Mouse (Mus musculus): Measurements from ENCODE around the gene Gm11238. TPM values are rescaled to one million over a fixed set of nuclear protein-coding genes. Genes with fewer than 3 reads are reported as not detected.
"Not testable (repeated sequence)": the region's sequence is repeated elsewhere in the genome, so short reads cannot be mapped to it uniquely, and the experiment has no call there.

Gene Gm11238
- not detected in 2 replicates for polyA plus RNA-seq (2016; fragmentation: Nextera tagmentation; extraction: Ambion mirVana)

GRCm38 (mm10) chr4:73607581-73607980 is at the start of gene Gm11238:
Gm11238 (plus strand) TSS chr4:73607881.
- H3K4me3 ChIP-seq (replicated peaks); H3K9me3 ChIP-seq; H3K4me1 ChIP-seq (replicated peaks); H3K27ac ChIP-seq; H3K36me3 ChIP-seq; H3K9ac ChIP-seq (replicated peaks); ATAC-seq (ENCODE audit: insufficient number of reproducible peaks, insufficient read depth, low FRiP score, low TSS enrichment, low read depth); H3K27me3 ChIP-seq; H3K4me2 ChIP-seq: not testable (repeated sequence)
- WGBS, result no CpG with 5 or more reads among the region's 3 CpGs

GRCm38 (mm10) chr4:73599248-73599647 is 8.4 kb upstream of the Gm11238 start:
- WGBS, result 4% methylated on average over 3 of the region's 3 CpGs
- H3K27me3 ChIP-seq, result no peaks in the 10 kb centered on the region
- no peak overlapping the region for H3K4me3 ChIP-seq (replicated peaks)
- no peak for ATAC-seq (ENCODE audit: insufficient number of reproducible peaks, insufficient read depth, low FRiP score, low TSS enrichment, low read depth)
- H3K4me1 ChIP-seq (replicated peaks), result no peaks in the 10 kb centered on the region
- no peak overlapping the region for H3K27ac ChIP-seq
- no peaks in the 10 kb centered on the region for H3K9me3 ChIP-seq
- no peaks in the 10 kb centered on the region for H3K36me3 ChIP-seq
- H3K4me2 ChIP-seq, result no peak overlapping the region
- no peak overlapping the region for H3K9ac ChIP-seq (replicated peaks)

- not testable (repeated sequence) for H3K27ac ChIP-seq; ATAC-seq (ENCODE audit: insufficient number of reproducible peaks, insufficient read depth, low FRiP score, low TSS enrichment, low read depth); H3K27me3 ChIP-seq; H3K9ac ChIP-seq (replicated peaks); H3K4me3 ChIP-seq (replicated peaks); H3K36me3 ChIP-seq; H3K4me1 ChIP-seq (replicated peaks); H3K9me3 ChIP-seq; H3K4me2 ChIP-seq
- no CpG with 5 or more reads among the region's 3 CpGs for WGBS
Measured at GRCm38 (mm10) chr4:73622684-73623083, 15.0 kb downstream of the Gm11238 start, which contains the start of gene Gm11237. Gm11237 (plus strand) TSS chr4:73622984.

- not testable (repeated sequence) for H3K4me1 ChIP-seq (replicated peaks); H3K4me3 ChIP-seq (replicated peaks); H3K4me2 ChIP-seq; H3K27ac ChIP-seq; H3K9ac ChIP-seq (replicated peaks); H3K9me3 ChIP-seq; H3K27me3 ChIP-seq; ATAC-seq (ENCODE audit: insufficient number of reproducible peaks, insufficient read depth, low FRiP score, low TSS enrichment, low read depth); H3K36me3 ChIP-seq
- no CpG with 5 or more reads among the region's 4 CpGs for WGBS
Measured at GRCm38 (mm10) chr4:73637821-73638220, 30.1 kb downstream of the Gm11238 start, which contains the start of gene Gm11236. Gm11236 (plus strand) TSS chr4:73638121.

- not testable (repeated sequence) for H3K4me2 ChIP-seq; H3K9me3 ChIP-seq; H3K36me3 ChIP-seq; H3K27me3 ChIP-seq; ATAC-seq (ENCODE audit: insufficient number of reproducible peaks, insufficient read depth, low FRiP score, low TSS enrichment, low read depth); H3K4me3 ChIP-seq (replicated peaks); H3K4me1 ChIP-seq (replicated peaks); H3K9ac ChIP-seq (replicated peaks); H3K27ac ChIP-seq
- 83% methylated on average over 4 of the region's 4 CpGs for WGBS
Measured at GRCm38 (mm10) chr4:73661864-73662263, 54.2 kb downstream of the Gm11238 start.

GRCm38 (mm10) chr4:73668054-73668453 is 60.4 kb downstream of the Gm11238 start, which contains the start of gene Gm11239:
Gm11239 (plus strand) TSS chr4:73668354.
- H3K36me3 ChIP-seq; H3K4me3 ChIP-seq (replicated peaks); H3K4me1 ChIP-seq (replicated peaks); ATAC-seq (ENCODE audit: insufficient number of reproducible peaks, insufficient read depth, low FRiP score, low TSS enrichment, low read depth); H3K4me2 ChIP-seq; H3K9ac ChIP-seq (replicated peaks); H3K9me3 ChIP-seq; H3K27me3 ChIP-seq; H3K27ac ChIP-seq: not testable (repeated sequence)
- WGBS, result no CpG with 5 or more reads among the region's 4 CpGs

- H3K4me3 ChIP-seq (replicated peaks); ATAC-seq (ENCODE audit: insufficient number of reproducible peaks, insufficient read depth, low FRiP score, low TSS enrichment, low read depth); H3K9ac ChIP-seq (replicated peaks); H3K4me2 ChIP-seq; H3K36me3 ChIP-seq; H3K27me3 ChIP-seq; H3K4me1 ChIP-seq (replicated peaks); H3K9me3 ChIP-seq; H3K27ac ChIP-seq: not testable (repeated sequence)
- WGBS, result 94% methylated on average over 2 of the region's 4 CpGs
Measured at GRCm38 (mm10) chr4:73683216-73683615, 75.5 kb downstream of the Gm11238 start, which contains the start of gene Gm428. Gm428 (plus strand) TSS chr4:73683516.

Other genes with a start within 250 kb of the Gm11238 start
- not detected in 2 replicates for gene Gm11487, start 202.8 kb upstream of the Gm11238 start, polyA plus RNA-seq (2016; fragmentation: Nextera tagmentation; extraction: Ambion mirVana)
- gene Gm11237, start 15.1 kb downstream of the Gm11238 start, polyA plus RNA-seq (2016; fragmentation: Nextera tagmentation; extraction: Ambion mirVana), result not detected in 2 replicates
- gene Gm11236, start 30.2 kb downstream of the Gm11238 start, polyA plus RNA-seq (2016; fragmentation: Nextera tagmentation; extraction: Ambion mirVana), result not detected in 2 replicates
- gene Gm11239, start 60.5 kb downstream of the Gm11238 start, polyA plus RNA-seq (2016; fragmentation: Nextera tagmentation; extraction: Ambion mirVana), result not detected in 2 replicates
- gene Gm428, start 75.6 kb downstream of the Gm11238 start, polyA plus RNA-seq (2016; fragmentation: Nextera tagmentation; extraction: Ambion mirVana), result not detected in 2 replicates
- 1.4 and 1.5 TPM in 2 replicates for gene Rasef, start 183.1 kb downstream of the Gm11238 start, polyA plus RNA-seq (2016; fragmentation: Nextera tagmentation; extraction: Ambion mirVana)